Mouse (Mus musculus): Measurements from ENCODE around the gene Irak2.
"Not testable (repeated sequence)": the region's sequence is repeated elsewhere in the genome, so short reads cannot be mapped to it uniquely, and the experiment has no call there.

The Irak2 gene

GRCm38 (mm10) chr6:113668287-113669154 lies 30.3 kb downstream of the Irak2 start:
- DNase-seq: no peak

GRCm38 (mm10) chr6:113669821-113670220 lies 31.6 kb downstream of the Irak2 start:
- DNase-seq: no peak

GRCm38 (mm10) chr6:113672029-113672428 lies 33.8 kb downstream of the Irak2 start:
- not testable (repeated sequence) for DNase-seq

GRCm38 (mm10) chr6:113672989-113673388 lies 34.7 kb downstream of the Irak2 start:
- DNase-seq: no peak

GRCm38 (mm10) chr6:113675234-113675633 lies 37.0 kb downstream of the Irak2 start:
- no peak for DNase-seq

GRCm38 (mm10) chr6:113675991-113676390 lies 37.7 kb downstream of the Irak2 start:
- no peak for DNase-seq

- DNase-seq: peak; percentile 88
These were observed 38.9 kb downstream of the Irak2 start for GRCm38 (mm10) chr6:113677070-113677734.

GRCm38 (mm10) chr6:113678246-113679012 lies 40.2 kb downstream of the Irak2 start:
- DNase-seq: no peak

GRCm38 (mm10) chr6:113679993-113680566 lies 41.8 kb downstream of the Irak2 start:
- no peak for DNase-seq

GRCm38 (mm10) chr6:113681271-113681670 lies 43.0 kb downstream of the Irak2 start:
- DNase-seq: peak; percentile 88

GRCm38 (mm10) chr6:113683081-113683825 lies 45.0 kb downstream of the Irak2 start:
- no peak for DNase-seq

- DNase-seq: no peak
These were observed 48.4 kb downstream of the Irak2 start for GRCm38 (mm10) chr6:113686551-113687125.

- DNase-seq: no peak
These were observed 51.7 kb downstream of the Irak2 start for GRCm38 (mm10) chr6:113690008-113690399.

- no peak for DNase-seq
These were observed 52.3 kb downstream of the Irak2 start for GRCm38 (mm10) chr6:113690400-113691083.

GRCm38 (mm10) chr6:113691084-113691462 lies 52.8 kb downstream of the Irak2 start:
- no peak for DNase-seq

- DNase-seq: no peak
These were observed 54.4 kb downstream of the Irak2 start for GRCm38 (mm10) chr6:113692661-113693133.

- no peak for DNase-seq
These were observed 55.1 kb downstream of the Irak2 start for GRCm38 (mm10) chr6:113693377-113693776.

GRCm38 (mm10) chr6:113695203-113695602 lies 56.9 kb downstream of the Irak2 start:
- no peak for DNase-seq

- DNase-seq: no peak
These were observed 57.6 kb downstream of the Irak2 start for GRCm38 (mm10) chr6:113695766-113696355.

- DNase-seq: peak; percentile 98
These were observed 58.4 kb downstream of the Irak2 start, which contains the start of gene Tatdn2 for GRCm38 (mm10) chr6:113696582-113697221. Gene Tatdn2 (plus strand): TSS chr6:113697050.
